Mouse (Mus musculus) cortical plate, adult 2 months (tissue): ENCODE data around the gene Troap.

Experiments used
- CTCF ChIP-seq: fragments of 200-500 bp; IDR thresholded peaks from 2 replicates; pipeline ENCODE4 v1.5.1; 2011; ENCODE audit warnings: mild to moderate bottlenecking, control low read depth, low read length; ENCODE audit not compliant: insufficient read depth; ENCODE audit errors: extremely low read depth
- POLR2A ChIP-seq: fragments of 200-500 bp; IDR thresholded peaks from 2 replicates; pipeline ENCODE4 v1.6.1; 2011; ENCODE audit warnings: mild to moderate bottlenecking, low read length, control low read depth; ENCODE audit not compliant: insufficient read depth; ENCODE audit errors: extremely low read depth

GRCm38 (mm10) chr15:99093291-99094258 lies 19.2 kb downstream of the Troap start:
- TF ChIP-seq POLR2A (no peak), CTCF (peak; percentile 34)
